Mouse (Mus musculus) liver, embryonic 14.5 days (tissue): ENCODE data around the gene Cldn7.

Experiments
- CTCF ChIP-seq: IDR thresholded peaks from 2 replicates; pipeline ENCODE4 v1.5.1; 2016; ENCODE audit warnings: antibody characterized with exemption, low read depth, control low read depth
- EP300 ChIP-seq: IDR thresholded peaks from 2 replicates; pipeline ENCODE4 v1.6.1; 2016; ENCODE audit warnings: antibody characterized with exemption, low read depth

DNA sequence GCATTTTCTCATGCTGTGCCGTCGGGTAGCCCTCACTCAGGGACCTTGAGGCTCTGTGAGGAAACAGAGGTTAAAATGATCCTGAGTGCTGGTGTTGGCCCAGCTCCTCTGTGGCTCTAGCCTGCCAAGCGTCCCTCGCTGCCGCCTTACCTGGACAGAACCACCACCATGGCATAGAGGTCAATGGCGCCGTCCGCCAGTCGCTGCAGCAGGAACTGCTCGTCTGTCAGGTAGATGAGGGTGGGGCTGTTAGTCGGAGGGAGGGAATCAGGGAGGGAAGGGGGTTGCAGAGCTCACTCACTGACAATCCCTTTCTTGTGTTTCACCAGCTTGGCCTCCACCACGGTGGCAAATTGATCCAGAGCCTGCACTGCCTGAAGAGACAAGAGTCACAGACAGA, 46.0 kb downstream of the Cldn7 start:
- TF ChIP-seq EP300 (no peak), CTCF (no peak)
